Mouse (Mus musculus): ENCODE measurements around the gene Fgl2.

DNA sequence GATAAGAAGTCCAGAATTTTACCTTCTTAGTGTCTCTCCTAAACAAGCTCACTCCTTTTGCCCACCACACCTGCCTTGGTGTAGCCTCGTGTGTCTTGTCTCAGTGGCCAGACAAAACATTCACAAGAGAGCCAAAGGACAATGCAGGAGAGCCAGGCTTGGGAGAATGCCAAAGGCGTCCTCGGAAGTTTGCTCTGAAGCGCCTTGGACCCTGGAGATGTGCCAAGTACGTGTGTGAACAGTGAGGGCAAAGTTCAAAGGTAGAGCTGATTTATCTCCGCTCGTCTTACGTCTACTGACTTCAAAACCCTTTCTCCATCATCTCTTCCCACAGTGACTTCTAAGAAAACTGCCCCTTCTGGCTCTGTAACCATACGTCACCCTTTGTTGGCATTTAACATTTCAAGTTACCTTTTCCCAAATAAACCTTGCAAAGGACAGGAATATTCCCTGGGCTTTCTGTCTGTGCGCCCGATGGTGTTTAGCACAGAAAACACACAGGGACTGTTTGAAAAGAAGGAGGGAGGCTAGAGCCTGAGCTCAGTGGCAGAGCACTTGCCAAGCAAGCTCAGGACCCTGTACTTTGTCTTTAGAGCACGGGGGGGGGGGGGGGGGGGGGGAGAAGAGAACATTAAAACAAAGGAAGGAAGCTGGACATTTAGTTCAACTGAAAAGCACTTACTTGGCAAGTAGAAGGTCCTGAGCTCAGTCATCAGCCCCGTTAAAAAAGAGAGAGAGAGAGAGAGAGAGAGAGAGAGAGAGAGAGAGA is 19.4 kb downstream of the Fgl2 start:
- no peak for TF ChIP-seq CTCF (IDR thresholded peaks at IDR 0.05; ENCODE audit: borderline replicate concordance, extremely low read depth, insufficient read depth, insufficient read length)
- TF ChIP-seq POLR2A (IDR thresholded peaks at IDR 0.05; ENCODE audit: borderline replicate concordance, extremely low read depth, insufficient read depth, insufficient read length, poor library complexity, severe bottlenecking), result no peak
